ENCODE assay signal across 25 mouse cellular contexts in genomic region chr14:21433415-21433814, GRCm38 (mm10). TPM values are rescaled to one million over a fixed set of nuclear protein-coding genes. Genes with fewer than 3 reads are reported as not detected.
DNase-seq lines count a peak whose midpoint lies in the region; ATAC-seq and TF ChIP-seq lines count a peak whose summit lies in the region.
"Had no signal": no experiment of that assay in that cellular context is flagged by ENCODE, and none has a peak within 500 bp of the region (broad histone marks: within the 10 kb centered on the region; RNA-seq: fewer than 3 reads in every experiment).

No protein-coding gene starts in this region.

- no peak for ATAC-seq in forebrain, embryonic 11.5 days (replicated peaks; ENCODE audit: low FRiP score)
- no peak for ATAC-seq in forebrain, postnatal 0 days
- ATAC-seq in embryonic facial prominence, embryonic 15.5 days (ENCODE audit: insufficient number of reproducible peaks, low FRiP score, low TSS enrichment, low read depth), result no peak
- ATAC-seq in limb, embryonic 15.5 days (ENCODE audit: insufficient number of reproducible peaks, low FRiP score, low TSS enrichment, low read depth), result no peak
- no peak for ATAC-seq in hindbrain, embryonic 13.5 days (ENCODE audit: low FRiP score)
- no peak for ATAC-seq in liver, embryonic 12.5 days
- ATAC-seq: forebrain, embryonic 15.5 days; intestine, embryonic 15.5 days had no signal

- H3K4me1 ChIP-seq in forebrain, embryonic 11.5 days (replicated peaks; ENCODE audit: control insufficient read depth, insufficient read depth, low read length), result peaks cover under 1% of the 10 kb centered on the region; the same call in 1 of the 2 replicates
- H3K4me1 ChIP-seq in forebrain, postnatal 0 days (ENCODE audit: insufficient read depth), result no peaks in the 10 kb centered on the region
- H3K4me1 ChIP-seq in embryonic facial prominence, embryonic 15.5 days, result peaks cover 8% of the 10 kb centered on the region
- peaks cover 10% of the 10 kb centered on the region; the same call in 1 of the 2 replicates for H3K4me1 ChIP-seq in limb, embryonic 15.5 days
- 0 out of 2 replicates have a peak, but pooled peaks cover 4% of the 10 kb centered on the region for H3K4me1 ChIP-seq in hindbrain, embryonic 13.5 days (replicated peaks)
- no peaks in the 10 kb centered on the region for H3K4me1 ChIP-seq in liver, embryonic 12.5 days
- H3K4me1 ChIP-seq: hindbrain, embryonic 15.5 days had no signal

- peak; percentile 16 for DNase-seq in forebrain, embryonic 11.5 days (ENCODE audit: low spot score)
- no peak for DNase-seq in forebrain, postnatal 0 days
- peak; percentile 41 for DNase-seq in 416B (ENCODE audit: low read depth)
- DNase-seq in heart, adult 11 months, result no peak
- DNase-seq: adrenal gland, adult 2 months; adrenal gland, postnatal 14 days; cerebellum, adult 11 months; cerebellum, adult 2 months; cerebellum, adult 9-11 months; cerebellum, postnatal 25 days; gastrocnemius, adult 2 months; gastrocnemius, postnatal 14 days; heart, adult 2 months; heart, postnatal 14 days; heart, postnatal 4 days had no signal

- no peak overlapping the region for H3K27ac ChIP-seq in forebrain, embryonic 11.5 days (ENCODE audit: low read depth, low read length)
- H3K27ac ChIP-seq in forebrain, postnatal 0 days (ENCODE audit: low read depth, low read length), result no peak overlapping the region
- peak overlapping the region; percentile 44; the same call in 1 of the 2 replicates for H3K27ac ChIP-seq in embryonic facial prominence, embryonic 15.5 days (replicated peaks)
- H3K27ac ChIP-seq in limb, embryonic 15.5 days, result 0 out of 2 replicates have a peak overlapping the region, but pooled peaks have one; percentile 33
- no peak overlapping the region for H3K27ac ChIP-seq in hindbrain, embryonic 13.5 days
- no peak overlapping the region for H3K27ac ChIP-seq in liver, embryonic 12.5 days
- H3K27ac ChIP-seq: forebrain, embryonic 12.5 days; forebrain, embryonic 15.5 days; gastrocnemius, adult 2 months; heart, adult 2 months; hindbrain, embryonic 15.5 days; intestine, embryonic 15.5 days had no signal

- H3K4me2 ChIP-seq in forebrain, embryonic 11.5 days (ENCODE audit: low read depth, low read length, severe bottlenecking), result no peak overlapping the region
- no peak overlapping the region for H3K4me2 ChIP-seq in forebrain, postnatal 0 days (ENCODE audit: low read depth)
- H3K4me2 ChIP-seq in embryonic facial prominence, embryonic 15.5 days (replicated peaks), result no peak overlapping the region
- no peak overlapping the region for H3K4me2 ChIP-seq in limb, embryonic 15.5 days
- H3K4me2 ChIP-seq in hindbrain, embryonic 13.5 days, result no peak overlapping the region
- no peak overlapping the region for H3K4me2 ChIP-seq in liver, embryonic 12.5 days
- H3K4me2 ChIP-seq: forebrain, embryonic 12.5 days; forebrain, embryonic 15.5 days; heart, embryonic 13.5 days; hindbrain, embryonic 15.5 days; intestine, embryonic 15.5 days had no signal

- H3K36me3 ChIP-seq in forebrain, embryonic 11.5 days (ENCODE audit: control insufficient read depth, insufficient read depth, low read length), result no peaks in the 10 kb centered on the region
- no peaks in the 10 kb centered on the region for H3K36me3 ChIP-seq in forebrain, postnatal 0 days (ENCODE audit: insufficient read depth)
- H3K36me3 ChIP-seq in embryonic facial prominence, embryonic 15.5 days, result no peaks in the 10 kb centered on the region
- no peaks in the 10 kb centered on the region for H3K36me3 ChIP-seq in limb, embryonic 15.5 days
- H3K36me3 ChIP-seq in hindbrain, embryonic 13.5 days, result no peaks in the 10 kb centered on the region
- H3K36me3 ChIP-seq in liver, embryonic 12.5 days, result peaks cover 23% of the 10 kb centered on the region
- H3K36me3 ChIP-seq: forebrain, embryonic 12.5 days; forebrain, embryonic 15.5 days; hindbrain, embryonic 15.5 days; intestine, embryonic 15.5 days had no signal

- no peak overlapping the region for H3K9ac ChIP-seq in forebrain, embryonic 11.5 days (ENCODE audit: low read length)
- no peak overlapping the region for H3K9ac ChIP-seq in forebrain, postnatal 0 days
- H3K9ac ChIP-seq in embryonic facial prominence, embryonic 15.5 days, result no peak overlapping the region
- no peak overlapping the region for H3K9ac ChIP-seq in limb, embryonic 15.5 days
- H3K9ac ChIP-seq in hindbrain, embryonic 13.5 days, result no peak overlapping the region
- no peak overlapping the region for H3K9ac ChIP-seq in liver, embryonic 12.5 days
- H3K9ac ChIP-seq: forebrain, embryonic 12.5 days; forebrain, embryonic 15.5 days; heart, embryonic 13.5 days; hindbrain, embryonic 15.5 days; intestine, embryonic 15.5 days had no signal

- 88% methylated on average over 4 of the region's 4 CpGs for WGBS in forebrain, embryonic 11.5 days
- WGBS in forebrain, postnatal 0 days, result 86% methylated on average over 4 of the region's 4 CpGs
- 88% methylated on average over 4 of the region's 4 CpGs for WGBS in embryonic facial prominence, embryonic 15.5 days
- WGBS in limb, embryonic 15.5 days, result 56% methylated on average over 4 of the region's 4 CpGs
- 89% methylated on average over 4 of the region's 4 CpGs for WGBS in hindbrain, embryonic 13.5 days
- WGBS in liver, embryonic 12.5 days (ENCODE audit: insufficient replicate concordance), result 70% methylated on average over 4 of the region's 4 CpGs

- TF ChIP-seq CTCF in forebrain, postnatal 0 days (IDR thresholded peaks at IDR 0.05; ENCODE audit: low read depth), result no peak

- no peaks in the 10 kb centered on the region for H3K27me3 ChIP-seq in forebrain, embryonic 11.5 days (ENCODE audit: control insufficient read depth, insufficient read depth, low read length)
- H3K27me3 ChIP-seq in forebrain, postnatal 0 days (ENCODE audit: insufficient read depth, low read length), result no peaks in the 10 kb centered on the region
- no peaks in the 10 kb centered on the region for H3K27me3 ChIP-seq in embryonic facial prominence, embryonic 15.5 days
- no peaks in the 10 kb centered on the region for H3K27me3 ChIP-seq in limb, embryonic 15.5 days
- no peaks in the 10 kb centered on the region for H3K27me3 ChIP-seq in hindbrain, embryonic 13.5 days
- H3K27me3 ChIP-seq in liver, embryonic 12.5 days (replicated peaks), result no peaks in the 10 kb centered on the region
- H3K27me3 ChIP-seq: forebrain, embryonic 12.5 days; forebrain, embryonic 15.5 days; heart, embryonic 13.5 days; hindbrain, embryonic 15.5 days; intestine, embryonic 15.5 days had no signal

- no peaks in the 10 kb centered on the region for H3K9me3 ChIP-seq in forebrain, embryonic 11.5 days (ENCODE audit: control insufficient read depth, low read length)
- H3K9me3 ChIP-seq in forebrain, postnatal 0 days (ENCODE audit: low read length), result no peaks in the 10 kb centered on the region
- no peaks in the 10 kb centered on the region for H3K9me3 ChIP-seq in embryonic facial prominence, embryonic 15.5 days (replicated peaks)
- H3K9me3 ChIP-seq in limb, embryonic 15.5 days, result no peaks in the 10 kb centered on the region
- no peaks in the 10 kb centered on the region for H3K9me3 ChIP-seq in hindbrain, embryonic 13.5 days
- no peaks in the 10 kb centered on the region for H3K9me3 ChIP-seq in liver, embryonic 12.5 days (replicated peaks)
- H3K9me3 ChIP-seq: forebrain, embryonic 12.5 days; forebrain, embryonic 15.5 days; heart, embryonic 10.5 days; heart, embryonic 13.5 days; hindbrain, embryonic 15.5 days; intestine, embryonic 15.5 days had no signal

- no peak overlapping the region for H3K4me3 ChIP-seq in forebrain, embryonic 11.5 days (ENCODE audit: low read depth, low read length)
- no peak overlapping the region for H3K4me3 ChIP-seq in forebrain, postnatal 0 days (ENCODE audit: low read depth, low read length)
- no peak overlapping the region for H3K4me3 ChIP-seq in embryonic facial prominence, embryonic 15.5 days (replicated peaks)
- no peak overlapping the region for H3K4me3 ChIP-seq in limb, embryonic 15.5 days
- no peak overlapping the region for H3K4me3 ChIP-seq in hindbrain, embryonic 13.5 days
- H3K4me3 ChIP-seq in liver, embryonic 12.5 days, result no peak overlapping the region
- H3K4me3 ChIP-seq: forebrain, embryonic 12.5 days; forebrain, embryonic 15.5 days; gastrocnemius, adult 2 months; heart, adult 2 months; heart, embryonic 10.5 days; heart, embryonic 13.5 days; hindbrain, embryonic 15.5 days; intestine, embryonic 15.5 days had no signal

RNA-seq across cellular contexts. Expression of gene Kat6b, which starts 47.8 kb away (rescaled TPM):
- 33.1 and 34.5 TPM in 2 replicates for polyA plus RNA-seq in forebrain, embryonic 11.5 days (2014; fragmentation: Nextera tagmentation; extraction: Ambion mirVana)
- total RNA-seq in forebrain, postnatal 0 days (2014; rRNA removed), result 29.9 and 35.8 TPM in 2 replicates
- 10.0 and 16.9 TPM in 2 replicates for polyA plus RNA-seq in forebrain, postnatal 0 days (2015; fragmentation: Nextera tagmentation; extraction: Ambion mirVana)
- 22.9 and 23.2 TPM in 2 replicates for polyA plus RNA-seq in embryonic facial prominence, embryonic 15.5 days (2015; fragmentation: Nextera tagmentation; extraction: Ambion mirVana)
- 18.9 and 22.9 TPM in 2 replicates for polyA plus RNA-seq in limb, embryonic 15.5 days (2015; fragmentation: Nextera tagmentation; extraction: Ambion mirVana)
- polyA plus RNA-seq in hindbrain, embryonic 13.5 days (2015; fragmentation: Nextera tagmentation; extraction: Ambion mirVana), result 18.6 and 20.0 TPM in 2 replicates
- 3.7 and 3.9 TPM in 2 replicates for polyA plus RNA-seq in liver, embryonic 12.5 days (2016; fragmentation: Nextera tagmentation; extraction: Ambion mirVana)

Comparison
In these comparisons a context has a peak if more than half of its experiments do, and no peak if none do; other contexts are left out.
1. DNase-seq: peak in forebrain, embryonic 11.5 days (single experiment) and 416B (single experiment); none in forebrain, postnatal 0 days (single experiment) and heart, adult 11 months (single experiment).
2. H3K27ac ChIP-seq: peak in embryonic facial prominence, embryonic 15.5 days (single experiment) and limb, embryonic 15.5 days (single experiment); none in forebrain, embryonic 11.5 days (single experiment), forebrain, postnatal 0 days (single experiment), hindbrain, embryonic 13.5 days (single experiment) and liver, embryonic 12.5 days (single experiment).